Comparison of ENCODE assay signal across 16 mouse cellular contexts in the genomic region with DNA sequence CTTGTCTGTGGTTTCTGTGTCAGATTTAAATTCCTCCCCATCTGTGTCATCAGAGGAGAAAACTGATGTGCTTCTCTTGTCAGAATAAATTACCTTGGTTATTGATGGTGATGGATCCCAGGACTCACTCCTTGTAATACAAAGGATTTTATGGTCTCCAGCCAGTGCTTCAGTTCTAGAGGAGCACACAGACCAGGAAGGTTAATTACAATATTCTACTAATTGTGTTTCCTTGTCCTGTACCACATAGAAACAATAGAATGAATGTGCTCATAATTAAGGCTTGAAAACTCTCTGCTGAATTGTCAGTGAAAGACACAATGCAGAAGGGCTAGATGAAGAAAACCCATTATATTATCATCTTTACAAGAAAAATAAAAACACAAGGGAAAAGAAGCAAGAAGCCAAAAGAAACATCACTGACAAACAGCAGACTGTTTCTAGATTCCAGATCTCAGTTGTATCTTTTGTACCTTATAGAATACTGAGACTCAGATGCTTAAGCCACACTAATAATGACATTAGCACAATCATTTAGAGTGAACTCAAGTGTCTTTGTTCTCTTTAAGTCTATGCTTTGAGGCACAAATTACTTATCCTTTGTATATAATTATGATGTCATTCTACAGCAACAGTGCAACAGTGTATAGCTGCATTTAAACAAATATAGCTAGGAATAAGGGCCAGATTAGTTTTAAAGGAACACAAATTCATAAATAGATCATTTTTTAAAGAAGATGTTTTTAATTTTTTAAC.
DNase-seq lines count a peak whose midpoint lies in the region; ATAC-seq and TF ChIP-seq lines count a peak whose summit lies in the region.
"Had no signal": no experiment of that assay in that cellular context is flagged by ENCODE, and none has a peak within 500 bp of the region (broad histone marks: within the 10 kb centered on the region; RNA-seq: fewer than 3 reads in every experiment).

No protein-coding gene starts in this region.

- no peak for TF ChIP-seq CTCF in midbrain, postnatal 0 days (IDR thresholded peaks at IDR 0.05)

- H3K4me3 ChIP-seq in embryonic facial prominence, embryonic 14.5 days (ENCODE audit: low read depth, low read length), result no peak overlapping the region
- no peak overlapping the region for H3K4me3 ChIP-seq in embryonic facial prominence, embryonic 10.5 days
- H3K4me3 ChIP-seq in midbrain, postnatal 0 days (ENCODE audit: low read depth, low read length), result no peak overlapping the region
- no peak overlapping the region for H3K4me3 ChIP-seq in midbrain, embryonic 16.5 days (ENCODE audit: low read depth, low read length)
- no peak overlapping the region for H3K4me3 ChIP-seq in hindbrain, embryonic 13.5 days
- no peak overlapping the region for H3K4me3 ChIP-seq in neural tube, embryonic 15.5 days (replicated peaks)
- H3K4me3 ChIP-seq: stomach, embryonic 15.5 days had no signal

- H3K9ac ChIP-seq in embryonic facial prominence, embryonic 14.5 days (ENCODE audit: low read depth, low read length), result no peak overlapping the region
- no peak overlapping the region for H3K9ac ChIP-seq in midbrain, postnatal 0 days (replicated peaks; ENCODE audit: low read length, poor library complexity, severe bottlenecking)
- no peak overlapping the region for H3K9ac ChIP-seq in midbrain, embryonic 16.5 days (ENCODE audit: low read depth, low read length)
- H3K9ac ChIP-seq in hindbrain, embryonic 13.5 days, result no peak overlapping the region
- H3K9ac ChIP-seq in neural tube, embryonic 15.5 days (replicated peaks), result no peak overlapping the region
- H3K9ac ChIP-seq: stomach, embryonic 15.5 days had no signal

- DNase-seq in embryonic facial prominence, embryonic 14.5 days (ENCODE audit: low spot score), result peak; percentile 61
- DNase-seq in embryonic facial prominence, embryonic 10.5 days (ENCODE audit: low spot score), result no peak
- DNase-seq in midbrain, postnatal 0 days (ENCODE audit: low spot score), result peak; percentile 26
- no peak for DNase-seq in layer of hippocampus, adult 9-11 months
- no peak for DNase-seq in adipocyte (ENCODE audit: low spot score)
- DNase-seq: adrenal gland, postnatal 10 days; cerebellum, adult 18-20 months; gastrocnemius, postnatal 25 days; kidney, adult 8-10 months; kidney, postnatal 4 days; lung, adult 18-20 months had no signal

- no peaks in the 10 kb centered on the region for H3K4me1 ChIP-seq in embryonic facial prominence, embryonic 14.5 days (ENCODE audit: control insufficient read depth, insufficient read depth, low read length)
- H3K4me1 ChIP-seq in embryonic facial prominence, embryonic 10.5 days, result no peaks in the 10 kb centered on the region
- H3K4me1 ChIP-seq in midbrain, postnatal 0 days (ENCODE audit: insufficient read depth, low read length), result no peaks in the 10 kb centered on the region
- H3K4me1 ChIP-seq in midbrain, embryonic 16.5 days (ENCODE audit: control insufficient read depth, insufficient read depth, low read length), result no peaks in the 10 kb centered on the region
- no peaks in the 10 kb centered on the region for H3K4me1 ChIP-seq in hindbrain, embryonic 13.5 days (replicated peaks)
- H3K4me1 ChIP-seq in neural tube, embryonic 15.5 days, result no peaks in the 10 kb centered on the region
- H3K4me1 ChIP-seq: stomach, embryonic 15.5 days had no signal

- H3K27me3 ChIP-seq in embryonic facial prominence, embryonic 14.5 days (replicated peaks; ENCODE audit: control insufficient read depth, insufficient read depth, low read length), result no peaks in the 10 kb centered on the region
- no peaks in the 10 kb centered on the region for H3K27me3 ChIP-seq in embryonic facial prominence, embryonic 10.5 days (replicated peaks; ENCODE audit: low read depth, poor library complexity, severe bottlenecking)
- H3K27me3 ChIP-seq in midbrain, postnatal 0 days (ENCODE audit: insufficient read depth, low read length), result no peaks in the 10 kb centered on the region
- no peaks in the 10 kb centered on the region for H3K27me3 ChIP-seq in midbrain, embryonic 16.5 days (ENCODE audit: control insufficient read depth, insufficient read depth, low read depth, low read length)
- no peaks in the 10 kb centered on the region for H3K27me3 ChIP-seq in hindbrain, embryonic 13.5 days
- no peaks in the 10 kb centered on the region for H3K27me3 ChIP-seq in neural tube, embryonic 15.5 days (replicated peaks)
- H3K27me3 ChIP-seq: CH12.LX; stomach, embryonic 15.5 days had no signal

- ATAC-seq in embryonic facial prominence, embryonic 14.5 days (ENCODE audit: low read depth), result peak; percentile 82; the same call in 1 of the 2 replicates
- ATAC-seq in midbrain, postnatal 0 days (ENCODE audit: low FRiP score), result no peak
- ATAC-seq in midbrain, embryonic 16.5 days, result no peak
- peak; percentile 81; the same call in 1 of the 2 replicates for ATAC-seq in hindbrain, embryonic 13.5 days (ENCODE audit: low FRiP score)
- ATAC-seq in neural tube, embryonic 15.5 days (ENCODE audit: low FRiP score), result 0 out of 2 replicates have a peak, but pooled peaks have one; percentile 31

- H3K9me3 ChIP-seq in embryonic facial prominence, embryonic 14.5 days (ENCODE audit: control insufficient read depth, low read length), result no peaks in the 10 kb centered on the region
- no peaks in the 10 kb centered on the region for H3K9me3 ChIP-seq in embryonic facial prominence, embryonic 10.5 days
- no peaks in the 10 kb centered on the region for H3K9me3 ChIP-seq in midbrain, postnatal 0 days (ENCODE audit: low read length)
- no peaks in the 10 kb centered on the region for H3K9me3 ChIP-seq in midbrain, embryonic 16.5 days (replicated peaks; ENCODE audit: control insufficient read depth, low read length, poor library complexity, severe bottlenecking)
- no peaks in the 10 kb centered on the region for H3K9me3 ChIP-seq in hindbrain, embryonic 13.5 days
- no peaks in the 10 kb centered on the region for H3K9me3 ChIP-seq in neural tube, embryonic 15.5 days (replicated peaks)
- H3K9me3 ChIP-seq: stomach, embryonic 15.5 days had no signal

- H3K4me2 ChIP-seq in embryonic facial prominence, embryonic 14.5 days (ENCODE audit: low read depth, low read length), result no peak overlapping the region
- no peak overlapping the region for H3K4me2 ChIP-seq in midbrain, postnatal 0 days (ENCODE audit: low read depth, low read length, poor library complexity, severe bottlenecking)
- no peak overlapping the region for H3K4me2 ChIP-seq in midbrain, embryonic 16.5 days (ENCODE audit: low read length)
- H3K4me2 ChIP-seq in hindbrain, embryonic 13.5 days, result no peak overlapping the region
- no peak overlapping the region for H3K4me2 ChIP-seq in neural tube, embryonic 15.5 days
- H3K4me2 ChIP-seq: stomach, embryonic 15.5 days had no signal

- H3K36me3 ChIP-seq in embryonic facial prominence, embryonic 14.5 days (ENCODE audit: control insufficient read depth, insufficient read depth, low read length), result no peaks in the 10 kb centered on the region
- H3K36me3 ChIP-seq in embryonic facial prominence, embryonic 10.5 days (replicated peaks), result no peaks in the 10 kb centered on the region
- H3K36me3 ChIP-seq in midbrain, postnatal 0 days (ENCODE audit: insufficient read depth, low read length), result no peaks in the 10 kb centered on the region
- H3K36me3 ChIP-seq in midbrain, embryonic 16.5 days (ENCODE audit: control insufficient read depth, insufficient read depth, low read length), result no peaks in the 10 kb centered on the region
- H3K36me3 ChIP-seq in hindbrain, embryonic 13.5 days, result no peaks in the 10 kb centered on the region
- H3K36me3 ChIP-seq in neural tube, embryonic 15.5 days, result no peaks in the 10 kb centered on the region
- H3K36me3 ChIP-seq: stomach, embryonic 15.5 days had no signal

- H3K27ac ChIP-seq in embryonic facial prominence, embryonic 14.5 days (replicated peaks; ENCODE audit: low read depth, low read length), result no peak overlapping the region
- no peak overlapping the region for H3K27ac ChIP-seq in embryonic facial prominence, embryonic 10.5 days (replicated peaks)
- H3K27ac ChIP-seq in midbrain, postnatal 0 days (ENCODE audit: low read depth, low read length), result no peak overlapping the region
- H3K27ac ChIP-seq in midbrain, embryonic 16.5 days (ENCODE audit: low read length), result no peak overlapping the region
- peak overlapping the region; percentile 13; the same call in 1 of the 2 replicates for H3K27ac ChIP-seq in hindbrain, embryonic 13.5 days
- no peak overlapping the region for H3K27ac ChIP-seq in neural tube, embryonic 15.5 days (replicated peaks)
- H3K27ac ChIP-seq: stomach, embryonic 15.5 days had no signal

Comparison
In these comparisons a context has a peak if more than half of its experiments do, and no peak if none do; other contexts are left out.
1. DNase-seq: peak in embryonic facial prominence, embryonic 14.5 days (single experiment) and midbrain, postnatal 0 days (single experiment); none in embryonic facial prominence, embryonic 10.5 days (single experiment), layer of hippocampus, adult 9-11 months (single experiment) and adipocyte (single experiment).
2. ATAC-seq: peak in embryonic facial prominence, embryonic 14.5 days (single experiment), hindbrain, embryonic 13.5 days (single experiment) and neural tube, embryonic 15.5 days (single experiment); none in midbrain, postnatal 0 days (single experiment) and midbrain, embryonic 16.5 days (single experiment).